Mouse (Mus musculus): ENCODE results near the gene Dach1.

GRCm38 (mm10) chr14:98085141-98085540 is 84.4 kb downstream of the Dach1 start:
- TF ChIP-seq POLR2A (IDR thresholded peaks at IDR 0.05; ENCODE audit: low read depth, low read length) (no peak), CTCF (IDR thresholded peaks at IDR 0.05; ENCODE audit: extremely low read depth, insufficient read depth, insufficient read length, insufficient replicate concordance) (no peak)
